9 mouse cellular contexts compared by ENCODE assay signal in genomic region chr10:125996989-125997388, GRCm38 (mm10). TPM values are rescaled to one million over a fixed set of nuclear protein-coding genes. Genes with fewer than 3 reads are reported as not detected.
DNase-seq lines count a peak whose midpoint lies in the region; ATAC-seq lines count a peak whose summit lies in the region.
"Had no signal": no experiment of that assay in that cellular context is flagged by ENCODE, and none has a peak within 500 bp of the region (broad histone marks: within the 10 kb centered on the region; RNA-seq: fewer than 3 reads in every experiment).

No protein-coding gene starts in this region.

- H3K36me3 ChIP-seq in hindbrain, embryonic 15.5 days: no peaks in the 10 kb centered on the region
- peaks cover 9% of the 10 kb centered on the region; the same call in 1 of the 2 replicates for H3K36me3 ChIP-seq in neural tube, embryonic 12.5 days
- H3K36me3 ChIP-seq in intestine, embryonic 16.5 days (ENCODE audit: control insufficient read depth, insufficient read depth, low read length): peaks cover 21% of the 10 kb centered on the region; the same call in 1 of the 2 replicates

- ATAC-seq in hindbrain, embryonic 15.5 days (ENCODE audit: low FRiP score, low read depth): peak; percentile 89
- ATAC-seq in neural tube, embryonic 12.5 days (ENCODE audit: low FRiP score, low read depth): peak; percentile 74
- ATAC-seq in intestine, embryonic 16.5 days: no peak

- H3K27ac ChIP-seq in hindbrain, embryonic 15.5 days (replicated peaks): 0 out of 2 replicates have a peak overlapping the region, but pooled peaks have one; percentile 42
- no peak overlapping the region for H3K27ac ChIP-seq in neural tube, embryonic 12.5 days
- no peak overlapping the region for H3K27ac ChIP-seq in intestine, embryonic 16.5 days (ENCODE audit: low read length)

- peak; percentile 25 for DNase-seq in layer of hippocampus, adult 11-12 months (ENCODE audit: low spot score)
- no peak for DNase-seq in layer of hippocampus, postnatal 36 days
- DNase-seq in cerebellum, adult 9-11 months: peak; percentile 22
- no peak for DNase-seq in left cerebral cortex, adult 9 months (ENCODE audit: low spot score in 2 of 2)
- DNase-seq in thymus, postnatal 0 days (ENCODE audit: low spot score): no peak

- H3K4me2 ChIP-seq in hindbrain, embryonic 15.5 days: no peak overlapping the region
- no peak overlapping the region for H3K4me2 ChIP-seq in neural tube, embryonic 12.5 days (replicated peaks)
- H3K4me2 ChIP-seq in intestine, embryonic 16.5 days (ENCODE audit: low read depth, low read length): no peak overlapping the region

- H3K27me3 ChIP-seq in hindbrain, embryonic 15.5 days: no peaks in the 10 kb centered on the region
- no peaks in the 10 kb centered on the region for H3K27me3 ChIP-seq in neural tube, embryonic 12.5 days (replicated peaks)
- H3K27me3 ChIP-seq in intestine, embryonic 16.5 days (replicated peaks; ENCODE audit: control insufficient read depth, insufficient read depth, low read length): no peaks in the 10 kb centered on the region

- H3K9me3 ChIP-seq in hindbrain, embryonic 15.5 days: no peaks in the 10 kb centered on the region
- H3K9me3 ChIP-seq in neural tube, embryonic 12.5 days: no peaks in the 10 kb centered on the region
- H3K9me3 ChIP-seq in intestine, embryonic 16.5 days (ENCODE audit: control insufficient read depth, low read length): no peaks in the 10 kb centered on the region

- H3K4me3 ChIP-seq in hindbrain, embryonic 15.5 days: no peak overlapping the region
- no peak overlapping the region for H3K4me3 ChIP-seq in neural tube, embryonic 12.5 days
- no peak overlapping the region for H3K4me3 ChIP-seq in intestine, embryonic 16.5 days (ENCODE audit: low read length)
- H3K4me3 ChIP-seq: erythroblast, embryonic 14.5 days had no signal

- H3K4me1 ChIP-seq in hindbrain, embryonic 15.5 days (replicated peaks): peaks cover 13% of the 10 kb centered on the region; the same call in 1 of the 2 replicates
- H3K4me1 ChIP-seq in neural tube, embryonic 12.5 days: peaks cover 4% of the 10 kb centered on the region
- no peaks in the 10 kb centered on the region; the same call in 1 of the 2 replicates for H3K4me1 ChIP-seq in intestine, embryonic 16.5 days (ENCODE audit: control insufficient read depth, insufficient read depth, low read length)

- 26% methylated on average over 9 of the region's 9 CpGs for WGBS in hindbrain, embryonic 15.5 days
- 43% methylated on average over 9 of the region's 9 CpGs for WGBS in neural tube, embryonic 12.5 days
- 76% methylated on average over 9 of the region's 9 CpGs for WGBS in intestine, embryonic 16.5 days

- no peak overlapping the region for H3K9ac ChIP-seq in hindbrain, embryonic 15.5 days
- no peak overlapping the region for H3K9ac ChIP-seq in neural tube, embryonic 12.5 days
- H3K9ac ChIP-seq in intestine, embryonic 16.5 days (ENCODE audit: low read depth, low read length): no peak overlapping the region

RNA-seq across cellular contexts. Expression of gene Lrig3, which starts 31.0 kb away (rescaled TPM):
- total RNA-seq in layer of hippocampus, postnatal 36 days (2021): 1 to 10 TPM; 4.0 to 5.0 TPM
- 4.1 and 4.4 TPM in 2 replicates for polyA plus RNA-seq in hindbrain, embryonic 15.5 days (2015; fragmentation: Nextera tagmentation; extraction: Ambion mirVana)
- 20.2 and 21.1 TPM in 2 replicates for polyA plus RNA-seq in neural tube, embryonic 12.5 days (2016; fragmentation: Nextera tagmentation; extraction: Ambion mirVana)
- 9.2 and 10.2 TPM in 2 replicates for polyA plus RNA-seq in intestine, embryonic 16.5 days (2015; fragmentation: Nextera tagmentation; extraction: Ambion mirVana)
- polyA plus RNA-seq in thymus, postnatal 0 days (2015; fragmentation: Nextera tagmentation; extraction: Ambion mirVana): 1.7 and 1.9 TPM in 2 replicates
- polyA plus RNA-seq: erythroblast, embryonic 14.5 days had no signal

Comparison
In these comparisons a context has a peak if more than half of its experiments do, and no peak if none do; other contexts are left out.
1. DNase-seq: peak in layer of hippocampus, adult 11-12 months (single experiment) and cerebellum, adult 9-11 months (single experiment); none in layer of hippocampus, postnatal 36 days (0 of 2), left cerebral cortex, adult 9 months (0 of 2) and thymus, postnatal 0 days (single experiment).